Comparison of ENCODE assay signal across 22 mouse cellular contexts in the genomic region with DNA sequence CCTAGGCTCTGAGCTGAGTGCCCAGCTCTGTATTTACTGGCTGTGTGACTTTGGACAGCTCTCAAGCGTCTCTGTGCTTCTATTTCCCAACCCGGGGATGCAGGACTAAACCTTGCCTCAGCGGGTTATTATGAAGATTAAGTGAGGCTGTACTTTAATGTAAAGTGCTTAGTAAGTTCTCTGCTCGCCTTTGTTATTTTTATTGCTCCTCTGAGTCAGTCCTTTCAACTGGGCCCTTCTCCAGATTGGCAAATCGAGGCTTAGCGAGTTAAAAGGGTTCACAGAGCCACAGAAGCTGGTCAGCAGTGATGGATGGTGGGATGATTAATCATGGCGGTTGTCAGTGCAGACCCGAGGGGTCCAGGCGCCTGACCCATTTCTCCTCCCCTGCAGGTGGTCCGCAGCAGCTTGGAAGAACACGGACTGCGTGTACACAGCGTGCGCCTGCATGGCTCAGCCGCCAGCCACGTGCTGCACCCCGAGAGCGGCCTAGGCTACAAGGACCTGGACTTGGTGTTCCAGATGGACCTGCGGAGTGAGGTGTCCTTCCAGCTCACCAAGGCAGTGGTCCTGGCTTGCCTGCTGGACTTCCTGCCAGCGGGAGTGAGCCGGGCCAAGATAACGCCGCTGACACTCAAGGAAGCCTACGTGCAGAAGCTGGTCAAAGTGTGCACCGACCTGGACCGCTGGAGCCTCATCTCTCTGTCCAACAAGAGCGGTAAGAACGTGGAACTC. TPM values are rescaled to one million over a fixed set of nuclear protein-coding genes. Genes with fewer than 3 reads are reported as not detected.
A peak's percentile ranks its signal among the peaks of the same experiment; 100 is the strongest.
DNase-seq lines count a peak whose midpoint lies in the region; ATAC-seq and TF ChIP-seq lines count a peak whose summit lies in the region.
"Had no signal": no experiment of that assay in that cellular context is flagged by ENCODE, and none has a peak within 500 bp of the region (broad histone marks: within the 10 kb centered on the region; RNA-seq: fewer than 3 reads in every experiment).

No protein-coding gene starts in this region.

- no peak for TF ChIP-seq CTCF in ES-Bruce4 (IDR thresholded peaks at IDR 0.05; ENCODE audit: low read depth, low read length)
- no peak for TF ChIP-seq CTCF in gastrocnemius, adult 2 months (IDR thresholded peaks at IDR 0.05)

- no peaks in the 10 kb centered on the region for H3K27me3 ChIP-seq in ES-Bruce4 (ENCODE audit: control insufficient read depth, insufficient read depth, low read length, poor library complexity, severe bottlenecking)

- intact Hi-C loops in gastrocnemius, adult 2 months (cut with DNase I), result no loop called here

- TF ChIP-seq EP300 in ES-Bruce4 (IDR thresholded peaks at IDR 0.05; ENCODE audit: insufficient read depth, low read depth, low read length), result no peak

- H3K9ac ChIP-seq in ES-Bruce4 (ENCODE audit: low read depth, poor library complexity, severe bottlenecking), result no peak overlapping the region
- H3K9ac ChIP-seq: embryonic facial prominence, embryonic 12.5 days; forebrain, embryonic 15.5 days; hindbrain, embryonic 12.5 days had no signal

- TF ChIP-seq POLR2A in ES-Bruce4 (IDR thresholded peaks at IDR 0.05; ENCODE audit: insufficient read depth, low read length), result no peak

- no peak for ATAC-seq in megakaryocyte-erythroid progenitor cell, adult 5-6 weeks (replicated peaks; ENCODE audit: low FRiP score, low TSS enrichment, poor library complexity, severe bottlenecking)
- ATAC-seq: CD4-positive, CD25-positive, alpha-beta regulatory T cell, adult 4 months; forebrain, embryonic 15.5 days; hindbrain, embryonic 16.5 days; inflammation-experienced regulatory T-cells, adult 6 months; intestine, postnatal 0 days had no signal

- H3K4me1 ChIP-seq in ES-Bruce4 (ENCODE audit: control insufficient read depth, insufficient read depth, low read length), result peaks cover 14% of the 10 kb centered on the region

- no peaks in the 10 kb centered on the region for H3K36me3 ChIP-seq in ES-Bruce4 (ENCODE audit: control insufficient read depth, insufficient read depth, low read length, poor library complexity, severe bottlenecking)
- H3K36me3 ChIP-seq: embryonic facial prominence, embryonic 12.5 days; forebrain, embryonic 15.5 days; heart, embryonic 10.5 days; hindbrain, embryonic 12.5 days had no signal

- no peaks in the 10 kb centered on the region for H3K9me3 ChIP-seq in ES-Bruce4 (replicated peaks; ENCODE audit: control insufficient read depth, insufficient read depth, low read length, poor library complexity, severe bottlenecking)
- H3K9me3 ChIP-seq: embryonic facial prominence, embryonic 12.5 days; forebrain, embryonic 15.5 days; heart, embryonic 10.5 days; hindbrain, embryonic 12.5 days had no signal

- H3K4me3 ChIP-seq in ES-Bruce4 (ENCODE audit: low read depth, low read length), result peak overlapping the region; percentile 20
- H3K4me3 ChIP-seq in gastrocnemius, adult 2 months, result no peak overlapping the region
- H3K4me3 ChIP-seq: embryonic facial prominence, embryonic 12.5 days; forebrain, embryonic 15.5 days; heart, embryonic 10.5 days; hindbrain, embryonic 12.5 days had no signal

- H3K27ac ChIP-seq in ES-Bruce4 (ENCODE audit: insufficient read depth, low read length), result no peak overlapping the region
- H3K27ac ChIP-seq in gastrocnemius, adult 2 months, result no peak overlapping the region
- H3K27ac ChIP-seq: embryonic facial prominence, embryonic 12.5 days; forebrain, embryonic 15.5 days; heart, embryonic 10.5 days; hindbrain, embryonic 12.5 days had no signal

- DNase-seq in heart, adult 11 months, result peak; percentile 90
- DNase-seq in heart, adult 8-10 months (ENCODE audit: low spot score), result no peak
- peak; percentile 56 for DNase-seq in NIH3T3 (ENCODE audit: low read depth)
- DNase-seq in gastrocnemius, adult 2 months, result no peak
- DNase-seq: adrenal gland, adult 8-10 months; adrenal gland, postnatal 36 days; B cell, adult 2 months; cerebellum, adult 2 months; gastrocnemius, postnatal 10 days; heart, postnatal 10 days; heart, postnatal 4 days; kidney, adult 9 months had no signal

RNA-seq across cellular contexts. Expression of a gene that starts 5.9 kb away (rescaled TPM):
- total RNA-seq in heart, adult 8-10 months (2022), result 1 to 10 TPM; 1.3 to 3.0 (median 1.6) TPM
- polyA plus RNA-seq in ES-Bruce4 (2011; ENCODE audit: insufficient read depth, insufficient read length, low read depth, missing spikeins), result 10.9 and 12.4 TPM in 2 replicates
- total RNA-seq in megakaryocyte-erythroid progenitor cell, adult 5-6 weeks (2014; fragmentation: Nextera tagmentation), result not detected in 2 replicates
- 0.28 TPM in 1 of 2 replicates, not detected in the other for total RNA-seq in megakaryocyte-erythroid progenitor cell, adult 5-6 weeks (2017)
- 1 to 10 TPM; 1.1 TPM for total RNA-seq in gastrocnemius, adult 2 months (2021)
- polyA plus RNA-seq: CD4-positive, CD25-positive, alpha-beta regulatory T cell, adult 4 months; inflammation-experienced regulatory T-cells, adult 6 months had no signal

RNA-seq across cellular contexts. Expression of a gene that starts 12.5 kb away (rescaled TPM):
- 1 to 10 TPM; 1.3 to 1.8 (median 1.6) TPM for total RNA-seq in heart, adult 8-10 months (2022)
- 10.4 and 13.6 TPM in 2 replicates for polyA plus RNA-seq in ES-Bruce4 (2011; ENCODE audit: insufficient read depth, insufficient read length, low read depth, missing spikeins)
- total RNA-seq in megakaryocyte-erythroid progenitor cell, adult 5-6 weeks (2014; fragmentation: Nextera tagmentation), result not detected in 2 replicates
- 3.9 TPM in 1 of 2 replicates, not detected in the other for total RNA-seq in megakaryocyte-erythroid progenitor cell, adult 5-6 weeks (2017)
- total RNA-seq in gastrocnemius, adult 2 months (2021), result under 1 TPM; 0.36 to 0.61 TPM
- polyA plus RNA-seq: CD4-positive, CD25-positive, alpha-beta regulatory T cell, adult 4 months; inflammation-experienced regulatory T-cells, adult 6 months had no signal

RNA-seq across cellular contexts. Expression of a gene that starts 32.9 kb away (rescaled TPM):
- not detected for total RNA-seq in heart, adult 8-10 months (2022)
- 10.2 and 13.2 TPM in 2 replicates for polyA plus RNA-seq in ES-Bruce4 (2011; ENCODE audit: insufficient read depth, insufficient read length, low read depth, missing spikeins)
- total RNA-seq in megakaryocyte-erythroid progenitor cell, adult 5-6 weeks (2014; fragmentation: Nextera tagmentation), result not detected in 2 replicates
- total RNA-seq in megakaryocyte-erythroid progenitor cell, adult 5-6 weeks (2017), result not detected in 2 replicates
- not detected for total RNA-seq in gastrocnemius, adult 2 months (2021)
- total RNA-seq: gastrocnemius, postnatal 10 days; heart, postnatal 10 days; heart, postnatal 4 days had no signal
- polyA plus RNA-seq: cerebellum, adult 2 months had no signal

RNA-seq across cellular contexts. Expression of a gene that starts 59.9 kb away (rescaled TPM):
- total RNA-seq in heart, adult 8-10 months (2022), result 10 to 100 TPM; 66.4 to 92.0 (median 73.0) TPM
- polyA plus RNA-seq in ES-Bruce4 (2011; ENCODE audit: insufficient read depth, insufficient read length, low read depth, missing spikeins), result 274 and 303 TPM in 2 replicates
- total RNA-seq in megakaryocyte-erythroid progenitor cell, adult 5-6 weeks (2014; fragmentation: Nextera tagmentation), result 250 and 258 TPM in 2 replicates
- total RNA-seq in megakaryocyte-erythroid progenitor cell, adult 5-6 weeks (2017), result 271 and 301 TPM in 2 replicates
- total RNA-seq in gastrocnemius, adult 2 months (2021), result 10 to 100 TPM; 45.6 to 53.5 TPM

Comparison
In these comparisons a context has a peak if more than half of its experiments do, and no peak if none do; other contexts are left out.
1. DNase-seq: peak in heart, adult 11 months (single experiment) and NIH3T3 (single experiment); none in heart, adult 8-10 months (single experiment) and gastrocnemius, adult 2 months (single experiment).